Mouse (Mus musculus) liver, postnatal 0 days (tissue): ENCODE measurements around the gene Rbms3. TPM values are rescaled to one million over a fixed set of nuclear protein-coding genes. Genes with fewer than 3 reads are reported as not detected.

ENCODE experiments used
- ATAC-seq: fragments of 200-750 bp; cut with Nextera tagmentation; 2 replicates; pipeline ENCODE4 v1.8.0; 2017; ENCODE audit warnings: mild to moderate bottlenecking, moderate library complexity
- DNase-seq: peaks from one replicate; pipeline ENCODE4 v3.0.0-alpha.2; 2016
- H3K27ac ChIP-seq: fragments of 300-500 bp; sonication (generic); 2 replicates; pipeline ENCODE4 v1.5.1; 2014; ENCODE audit warnings: antibody characterized with exemption, moderate library complexity, mild to moderate bottlenecking, low read depth
- H3K27me3 ChIP-seq: fragments of 300-500 bp; sonication (generic); 2 replicates; pipeline ENCODE4 v1.6.1; 2014; ENCODE audit warnings: low read length, control low read depth, mixed read lengths; ENCODE audit not compliant: insufficient read depth
- H3K36me3 ChIP-seq: fragments of 300-500 bp; sonication (generic); replicated peaks from 2 replicates; pipeline ENCODE4 v1.6.1; 2014; ENCODE audit warnings: mild to moderate bottlenecking, control low read depth, low read length, moderate library complexity, mixed read lengths; ENCODE audit not compliant: insufficient read depth
- H3K4me1 ChIP-seq: fragments of 300-500 bp; sonication (generic); 2 replicates; pipeline ENCODE4 v1.6.1; 2014; ENCODE audit warnings: antibody characterized with exemption, mild to moderate bottlenecking, control low read depth; ENCODE audit not compliant: insufficient read depth
- H3K4me2 ChIP-seq: fragments of 300-500 bp; sonication (generic); 2 replicates; pipeline ENCODE4 v1.6.1; 2014; ENCODE audit warnings: low read depth, mild to moderate bottlenecking, low read length, moderate library complexity, mixed read lengths
- H3K4me3 ChIP-seq: fragments of 300-500 bp; sonication (generic); 2 replicates; pipeline ENCODE4 v1.5.1; 2014; ENCODE audit warnings: low read depth, low read length
- H3K9ac ChIP-seq: fragments of 300-500 bp; sonication (generic); replicated peaks from 2 replicates; pipeline ENCODE4 v1.6.1; 2014; ENCODE audit warnings: mild to moderate bottlenecking, moderate library complexity
- H3K9me3 ChIP-seq: fragments of 300-500 bp; sonication (generic); 2 replicates; pipeline ENCODE4 v1.6.1; 2016; ENCODE audit warnings: mild to moderate bottlenecking, control low read depth, low read length, mixed read lengths
- CTCF ChIP-seq: sonication (generic); IDR thresholded peaks from 2 replicates; pipeline ENCODE4 v1.5.1; 2016; ENCODE audit warnings: antibody characterized with exemption, low read depth
- EP300 ChIP-seq: IDR thresholded peaks from 2 replicates; pipeline ENCODE4 v1.6.1; 2016; ENCODE audit warnings: antibody characterized with exemption, low read depth, mild to moderate bottlenecking
- WGBS: fragments of 180-500 bp; shearing (Covaris S2); extraction: QIAGEN DNeasy Blood & Tissue Kit; methylation state at CpG from one replicate; pipeline ENCODE4 v1.1.7; 2014; ENCODE audit not compliant: insufficient replicate concordance; 5-methylcytosine and 5-hydroxymethylcytosine counted together
- polyA plus RNA-seq: library from polyadenylated mRNA; unstranded; fragments of >200 nt; fragmentation: Nextera tagmentation; extraction: Ambion mirVana; gene quantifications from 2 replicates; pipeline ENCODE4 v1.2.1, GENCODE M21; 2015

Gene Rbms3
- polyA plus RNA-seq, 1 experiment from 2014 or later: 2.8 TPM

- H3K27me3 ChIP-seq: no peaks in the 10 kb centered on the region
- H3K27ac ChIP-seq: peak overlapping the region; percentile 72
- 47% methylated on average over 2 of the region's 2 CpGs for WGBS
- no peak overlapping the region for H3K4me2 ChIP-seq
- no peaks in the 10 kb centered on the region for H3K36me3 ChIP-seq
- TF ChIP-seq EP300: no peak
- TF ChIP-seq CTCF: no peak
- no peak for DNase-seq
- H3K9me3 ChIP-seq: no peaks in the 10 kb centered on the region
- H3K4me3 ChIP-seq: no peak overlapping the region
- H3K4me1 ChIP-seq: 0 out of 2 replicates have a peak, but pooled peaks cover 2% of the 10 kb centered on the region
- ATAC-seq: peak; percentile 29; the same call in 1 of the 2 replicates
- no peak overlapping the region for H3K9ac ChIP-seq
These were observed 516.1 kb downstream of the Rbms3 start for GRCm38 (mm10) chr9:117113592-117113991.

- no peak overlapping the region for H3K9ac ChIP-seq
- H3K27ac ChIP-seq: no peak overlapping the region
- H3K27me3 ChIP-seq: no peaks in the 10 kb centered on the region
- ATAC-seq (no peak), DNase-seq (no peak)
- WGBS: 86% methylated on average over 4 of the region's 4 CpGs
- no peak overlapping the region for H3K4me3 ChIP-seq
- H3K4me2 ChIP-seq: no peak overlapping the region
- no peak for TF ChIP-seq CTCF
- TF ChIP-seq EP300: no peak
- H3K9me3 ChIP-seq: no peaks in the 10 kb centered on the region
- no peaks in the 10 kb centered on the region for H3K36me3 ChIP-seq
- H3K4me1 ChIP-seq: no peaks in the 10 kb centered on the region
These were observed 521.8 kb downstream of the Rbms3 start for GRCm38 (mm10) chr9:117107926-117108325.

GRCm38 (mm10) chr9:117102198-117102930, 527.3 kb downstream of the Rbms3 start:
- Histone ChIP-seq H3K36me3 (no peaks in the 10 kb centered on the region), H3K9ac (no peak overlapping the region), H3K4me1 (no peaks in the 10 kb centered on the region), H3K27me3 (no peaks in the 10 kb centered on the region), H3K9me3 (no peaks in the 10 kb centered on the region), H3K4me3 (no peak overlapping the region), H3K4me2 (no peak overlapping the region), H3K27ac (no peak overlapping the region)
- 83% methylated on average over 19 of the region's 19 CpGs for WGBS
- DNase-seq (no peak), ATAC-seq (no peak)
- no peak for TF ChIP-seq EP300
- TF ChIP-seq CTCF: no peak

GRCm38 (mm10) chr9:117100181-117100580, 529.5 kb downstream of the Rbms3 start:
- no peaks in the 10 kb centered on the region for H3K27me3 ChIP-seq
- TF ChIP-seq CTCF (no peak), EP300 (no peak)
- no peak overlapping the region for H3K4me3 ChIP-seq
- 77% methylated on average over 5 of the region's 5 CpGs for WGBS
- H3K4me2 ChIP-seq: no peak overlapping the region
- no peak for ATAC-seq
- H3K27ac ChIP-seq: no peak overlapping the region
- H3K36me3 ChIP-seq: no peaks in the 10 kb centered on the region
- H3K9ac ChIP-seq: no peak overlapping the region
- H3K9me3 ChIP-seq: no peaks in the 10 kb centered on the region
- no peaks in the 10 kb centered on the region for H3K4me1 ChIP-seq
- no peak for DNase-seq

- H3K36me3 ChIP-seq: no peaks in the 10 kb centered on the region
- H3K4me3 ChIP-seq: no peak overlapping the region
- H3K27ac ChIP-seq: no peak overlapping the region
- DNase-seq: no peak
- H3K4me1 ChIP-seq: no peaks in the 10 kb centered on the region
- H3K9me3 ChIP-seq: no peaks in the 10 kb centered on the region
- WGBS: 70% methylated on average over 6 of the region's 6 CpGs
- no peak for ATAC-seq
- no peak overlapping the region for H3K9ac ChIP-seq
- H3K4me2 ChIP-seq: no peak overlapping the region
- TF ChIP-seq CTCF (no peak), EP300 (no peak)
- no peaks in the 10 kb centered on the region for H3K27me3 ChIP-seq
These were observed 536.2 kb downstream of the Rbms3 start for GRCm38 (mm10) chr9:117093551-117093950.

GRCm38 (mm10) chr9:117092177-117092555, 537.5 kb downstream of the Rbms3 start:
- no peak overlapping the region for H3K4me3 ChIP-seq
- ATAC-seq: no peak
- H3K4me1 ChIP-seq: no peaks in the 10 kb centered on the region
- H3K4me2 ChIP-seq: no peak overlapping the region
- H3K27me3 ChIP-seq: no peaks in the 10 kb centered on the region
- 84% methylated on average over 8 of the region's 8 CpGs for WGBS
- no peak for DNase-seq
- H3K27ac ChIP-seq: no peak overlapping the region
- H3K9ac ChIP-seq: no peak overlapping the region
- H3K9me3 ChIP-seq: no peaks in the 10 kb centered on the region
- TF ChIP-seq CTCF (no peak), EP300 (no peak)
- no peaks in the 10 kb centered on the region for H3K36me3 ChIP-seq
